Mouse (Mus musculus): ENCODE measurements around the gene Hsbp1. TPM values are rescaled to one million over a fixed set of nuclear protein-coding genes. Genes with fewer than 3 reads are reported as not detected.
A peak's percentile ranks its signal among the peaks of the same experiment; 100 is the strongest.

The Hsbp1 gene
- polyA plus RNA-seq, 2 experiments: 54.1 to 78.0 TPM

GRCm38 (mm10) chr8:119394524-119395026 is 50.3 kb downstream of the Hsbp1 start, which contains the start of gene Mlycd:
TSS of gene Mlycd (plus strand) at chr8:119394878.
- Histone ChIP-seq H3K4me2 (ENCODE audit: low read depth) (peak within 1 kb of the TSS; percentile 73), H3K27me3 (ENCODE audit: control insufficient read depth, insufficient read depth, low read length) (no peaks in the 10 kb centered on the region), H3K36me3 (replicated peaks; ENCODE audit: control insufficient read depth, insufficient read depth, low read depth) (no peaks in the 10 kb centered on the region), H3K9me3 (ENCODE audit: control insufficient read depth, low read length) (no peaks in the 10 kb centered on the region), H3K9ac (replicated peaks) (peak within 1 kb of the TSS; percentile 66), H3K27ac (no peak within 1 kb of the TSS), H3K4me1 (replicated peaks; ENCODE audit: control insufficient read depth in 2 of 2, insufficient read depth in 2 of 2, low read length in 1 of 2) (peaks cover 4 to 10% of the 10 kb centered on the region in 2 experiments; a peak in 3 of 4 replicates), H3K4me3 (ENCODE audit: insufficient read depth in 1 of 2, low read depth in 2 of 2, low read length in 2 of 2) (peak within 1 kb of the TSS; percentile 68 to 73)
- TF ChIP-seq CTCF (IDR thresholded peaks at IDR 0.05; ENCODE audit: low read depth): no peak
- no peak for TF ChIP-seq EP300 (IDR thresholded peaks at IDR 0.05; ENCODE audit: low read depth)
- ATAC-seq (ENCODE audit: insufficient read depth): peak; percentile 91
- 2% methylated on average over 43 of the region's 44 CpGs for whole genome bisulfite sequencing (ENCODE audit: insufficient replicate concordance)
- peak; percentile 70 to 74 (median 73) for DNase-seq (ENCODE audit: low read depth in 3 of 3, low spot score in 3 of 3)

- Histone ChIP-seq H3K4me2 (ENCODE audit: low read depth) (peak overlapping the region; percentile 73), H3K9ac (replicated peaks) (peak overlapping the region; percentile 66), H3K36me3 (replicated peaks; ENCODE audit: control insufficient read depth, insufficient read depth, low read depth) (no peaks in the 10 kb centered on the region), H3K9me3 (ENCODE audit: control insufficient read depth, low read length) (no peaks in the 10 kb centered on the region), H3K4me3 (ENCODE audit: insufficient read depth in 1 of 2, low read depth in 2 of 2, low read length in 2 of 2) (peak overlapping the region; percentile 54 to 73), H3K27me3 (ENCODE audit: control insufficient read depth, insufficient read depth, low read length) (no peaks in the 10 kb centered on the region), H3K27ac (no peak overlapping the region), H3K4me1 (replicated peaks; ENCODE audit: control insufficient read depth in 2 of 2, insufficient read depth in 2 of 2, low read length in 1 of 2) (peaks cover 4 to 10% of the 10 kb centered on the region in 2 experiments; a peak in 3 of 4 replicates)
- peak; percentile 55 for ATAC-seq (ENCODE audit: insufficient read depth)
- no peak for DNase-seq (ENCODE audit: low read depth in 3 of 3, low spot score in 3 of 3)
- WGBS (ENCODE audit: insufficient replicate concordance): 4% methylated on average over 77 of the region's 83 CpGs
- TF ChIP-seq EP300 (IDR thresholded peaks at IDR 0.05; ENCODE audit: low read depth) (no peak), CTCF (IDR thresholded peaks at IDR 0.05; ENCODE audit: low read depth) (no peak)
These were observed 51.0 kb downstream of the Hsbp1 start for GRCm38 (mm10) chr8:119395072-119395950.

Other genes starting within 250 kb of the Hsbp1 start
- gene Mlycd, start 50.4 kb downstream of the Hsbp1 start, polyA plus RNA-seq (2012; rRNA removed): 6.0 and 6.4 TPM in 2 replicates
- 8.1 and 9.6 TPM in 2 replicates for gene Mlycd, start 50.4 kb downstream of the Hsbp1 start, polyA plus RNA-seq (2014; fragmentation: Nextera tagmentation; extraction: Ambion mirVana)
- 18.8 and 23.0 TPM in 2 replicates for gene Osgin1, start 89.6 kb downstream of the Hsbp1 start, polyA plus RNA-seq (2012; rRNA removed)
- gene Osgin1, start 89.6 kb downstream of the Hsbp1 start, polyA plus RNA-seq (2014; fragmentation: Nextera tagmentation; extraction: Ambion mirVana): 16.0 and 17.0 TPM in 2 replicates
- 0.06 and 0.14 TPM in 2 replicates for gene Necab2, start 102.2 kb downstream of the Hsbp1 start, polyA plus RNA-seq (2012; rRNA removed)
- not detected in 2 replicates for gene Necab2, start 102.2 kb downstream of the Hsbp1 start, polyA plus RNA-seq (2014; fragmentation: Nextera tagmentation; extraction: Ambion mirVana)
- gene Slc38a8, start 157.2 kb downstream of the Hsbp1 start, polyA plus RNA-seq (2012; rRNA removed): 0.02 TPM in 1 of 2 replicates, not detected in the other
- gene Slc38a8, start 157.2 kb downstream of the Hsbp1 start, polyA plus RNA-seq (2014; fragmentation: Nextera tagmentation; extraction: Ambion mirVana): not detected in 2 replicates
- 18.2 and 23.7 TPM in 2 replicates for gene Mbtps1, start 214.2 kb downstream of the Hsbp1 start, polyA plus RNA-seq (2012; rRNA removed)
- gene Mbtps1, start 214.2 kb downstream of the Hsbp1 start, polyA plus RNA-seq (2014; fragmentation: Nextera tagmentation; extraction: Ambion mirVana): 19.6 and 21.4 TPM in 2 replicates
- 6.9 and 7.5 TPM in 2 replicates for gene Hsdl1, start 230.7 kb downstream of the Hsbp1 start, polyA plus RNA-seq (2012; rRNA removed)
- 17.0 and 19.3 TPM in 2 replicates for gene Hsdl1, start 230.7 kb downstream of the Hsbp1 start, polyA plus RNA-seq (2014; fragmentation: Nextera tagmentation; extraction: Ambion mirVana)
- gene Dnaaf1, start 230.7 kb downstream of the Hsbp1 start, polyA plus RNA-seq (2012; rRNA removed): 0.03 and 0.06 TPM in 2 replicates
- gene Dnaaf1, start 230.7 kb downstream of the Hsbp1 start, polyA plus RNA-seq (2014; fragmentation: Nextera tagmentation; extraction: Ambion mirVana): 0.04 and 0.13 TPM in 2 replicates